Comparison of ENCODE assay signal across 9 mouse cellular contexts in genomic region chr11:51585608-51586252, GRCm38 (mm10). TPM values are rescaled to one million over a fixed set of nuclear protein-coding genes. Genes with fewer than 3 reads are reported as not detected.
DNase-seq lines count a peak whose midpoint lies in the region; ATAC-seq and TF ChIP-seq lines count a peak whose summit lies in the region.
"Had no signal": no experiment of that assay in that cellular context is flagged by ENCODE, and none has a peak within 500 bp of the region (broad histone marks: within the 10 kb centered on the region; RNA-seq: fewer than 3 reads in every experiment).

No protein-coding gene starts in this region.

- intact Hi-C loops in heart, adult 2 months (cut with DNase I), result loop anchor here (2.0 kb wide), 1 partner anchor 21 kb away; the partner anchor contains the start of gene Hnrnpab
- intact Hi-C loops in heart, postnatal 10 days (cut with DNase I), result no loop called here
- intact Hi-C loops in gastrocnemius, postnatal 14 days (cut with DNase I; ENCODE audit: low total_unique reads), result no loop called here

- H3K9ac ChIP-seq in heart, adult 2 months (ENCODE audit: low read depth, low read length), result no peak overlapping the region; the same call in 1 of the 2 replicates
- peak overlapping the region; percentile 92 for H3K9ac ChIP-seq in intestine, embryonic 16.5 days (ENCODE audit: low read depth, low read length)
- peak overlapping the region; percentile 78; the same call in 1 of the 2 replicates for H3K9ac ChIP-seq in midbrain, embryonic 14.5 days (replicated peaks; ENCODE audit: low read length)

- WGBS in heart, adult 2 months, result 43% methylated on average over 8 of the region's 8 CpGs
- WGBS in intestine, embryonic 16.5 days, result 52% methylated on average over 8 of the region's 8 CpGs
- WGBS in midbrain, embryonic 14.5 days, result 65% methylated on average over 8 of the region's 8 CpGs

- no peak for TF ChIP-seq CTCF in heart, adult 2 months (IDR thresholded peaks at IDR 0.05)
- no peak for TF ChIP-seq CTCF in cortical plate, adult 2 months (IDR thresholded peaks at IDR 0.05; ENCODE audit: extremely low read depth, insufficient read depth, low read length)

- H3K79me2 ChIP-seq in heart, adult 2 months (replicated peaks; ENCODE audit: control insufficient read depth, insufficient read depth, low read length), result no peaks in the 10 kb centered on the region; the same call in 1 of the 2 replicates

- no peaks in the 10 kb centered on the region for H3K9me3 ChIP-seq in intestine, embryonic 16.5 days (ENCODE audit: control insufficient read depth, low read length)
- no peaks in the 10 kb centered on the region for H3K9me3 ChIP-seq in midbrain, embryonic 14.5 days (ENCODE audit: control insufficient read depth, low read length)

- DNase-seq in heart, adult 2 months, result no peak
- no peak for DNase-seq in heart, postnatal 10 days
- DNase-seq in midbrain, embryonic 14.5 days, result no peak
- no peak for DNase-seq in retina, postnatal 1 day
- no peak for DNase-seq in layer of hippocampus, adult 9-10 months (ENCODE audit: low spot score)
- DNase-seq in gastrocnemius, postnatal 14 days, result no peak

- peak; percentile 6; the same call in 1 of the 2 replicates for ATAC-seq in intestine, embryonic 16.5 days
- no peak for ATAC-seq in midbrain, embryonic 14.5 days (ENCODE audit: low FRiP score, low TSS enrichment)

- peaks cover 9% of the 10 kb centered on the region for H3K4me1 ChIP-seq in heart, adult 2 months (ENCODE audit: control insufficient read depth, insufficient read depth, low read length)
- H3K4me1 ChIP-seq in cortical plate, adult 2 months (ENCODE audit: control insufficient read depth, insufficient read depth, low read length), result peaks cover 3% of the 10 kb centered on the region; the same call in 1 of the 2 replicates
- H3K4me1 ChIP-seq in intestine, embryonic 16.5 days (ENCODE audit: control insufficient read depth, insufficient read depth, low read length), result peaks cover 29% of the 10 kb centered on the region
- peaks cover 16% of the 10 kb centered on the region for H3K4me1 ChIP-seq in midbrain, embryonic 14.5 days (ENCODE audit: control insufficient read depth, insufficient read depth, low read length)

- H3K4me3 ChIP-seq in heart, adult 2 months, result peak overlapping the region; percentile 76
- H3K4me3 ChIP-seq in cortical plate, adult 2 months (ENCODE audit: insufficient read depth, low read length), result peak overlapping the region; percentile 65; the same call in 1 of the 2 replicates
- H3K4me3 ChIP-seq in intestine, embryonic 16.5 days (ENCODE audit: low read length), result peak overlapping the region; percentile 82
- peak overlapping the region; percentile 59; the same call in 1 of the 2 replicates for H3K4me3 ChIP-seq in midbrain, embryonic 14.5 days (replicated peaks; ENCODE audit: low read depth, low read length)

- H3K27ac ChIP-seq in heart, adult 2 months, result no peak overlapping the region
- no peak overlapping the region for H3K27ac ChIP-seq in cortical plate, adult 2 months (ENCODE audit: insufficient read depth, low read length)
- peak overlapping the region; percentile 90; the same call in 1 of the 2 replicates for H3K27ac ChIP-seq in intestine, embryonic 16.5 days (ENCODE audit: low read length)
- H3K27ac ChIP-seq in midbrain, embryonic 14.5 days (replicated peaks; ENCODE audit: low read depth, low read length), result peak overlapping the region; percentile 91

- H3K4me2 ChIP-seq in intestine, embryonic 16.5 days (ENCODE audit: low read depth, low read length), result peak overlapping the region; percentile 83
- peak overlapping the region; percentile 88 for H3K4me2 ChIP-seq in midbrain, embryonic 14.5 days (ENCODE audit: low read length)

- H3K27me3 ChIP-seq in heart, adult 2 months (ENCODE audit: control insufficient read depth, insufficient read depth, low read length), result no peaks in the 10 kb centered on the region
- H3K27me3 ChIP-seq in intestine, embryonic 16.5 days (replicated peaks; ENCODE audit: control insufficient read depth, insufficient read depth, low read length), result no peaks in the 10 kb centered on the region
- H3K27me3 ChIP-seq in midbrain, embryonic 14.5 days (ENCODE audit: control insufficient read depth, insufficient read depth, low read length), result no peaks in the 10 kb centered on the region
- H3K27me3 ChIP-seq: Patski had no signal

- TF ChIP-seq EP300 in heart, adult 2 months (IDR thresholded peaks at IDR 0.05; ENCODE audit: insufficient read depth, low read depth, low read length), result no peak

- TF ChIP-seq POLR2A in heart, adult 2 months (IDR thresholded peaks at IDR 0.05; ENCODE audit: insufficient read depth, low read depth, low read length), result no peak
- TF ChIP-seq POLR2A in cortical plate, adult 2 months (IDR thresholded peaks at IDR 0.05; ENCODE audit: extremely low read depth, insufficient read depth, low read length), result no peak

- H3K36me3 ChIP-seq in heart, adult 2 months (ENCODE audit: control insufficient read depth, insufficient read depth, low read length), result no peaks in the 10 kb centered on the region
- peaks cover 18% of the 10 kb centered on the region; the same call in 1 of the 2 replicates for H3K36me3 ChIP-seq in intestine, embryonic 16.5 days (ENCODE audit: control insufficient read depth, insufficient read depth, low read length)
- H3K36me3 ChIP-seq in midbrain, embryonic 14.5 days (ENCODE audit: control insufficient read depth, insufficient read depth, low read length), result peaks cover 50% of the 10 kb centered on the region

RNA-seq across cellular contexts. Expression of gene Phykpl, which starts 1.2 kb away (rescaled TPM):
- total RNA-seq in heart, adult 2 months (2021), result 1 to 10 TPM; 6.9 to 8.9 TPM
- 16.8 and 17.0 TPM in 2 replicates for polyA plus RNA-seq in heart, adult 2 months (2012; rRNA removed)
- 10 to 100 TPM; 10.5 to 12.1 TPM for total RNA-seq in heart, postnatal 10 days (2021)
- polyA plus RNA-seq in cortical plate, adult 2 months (2012; rRNA removed), result 9.7 and 10.5 TPM in 2 replicates
- polyA plus RNA-seq in intestine, embryonic 16.5 days (2015; fragmentation: Nextera tagmentation; extraction: Ambion mirVana), result 20.5 and 20.9 TPM in 2 replicates
- polyA plus RNA-seq in midbrain, embryonic 14.5 days (2014; fragmentation: Nextera tagmentation; extraction: Ambion mirVana), result 8.7 and 12.5 TPM in 2 replicates
- 10 to 100 TPM; 18.1 to 21.5 TPM for total RNA-seq in gastrocnemius, postnatal 14 days (2021)

RNA-seq across cellular contexts. Expression of gene Hnrnpab, which starts 20.9 kb away (rescaled TPM):
- 100 to 1,000 TPM; 132 to 145 TPM for total RNA-seq in heart, adult 2 months (2021)
- polyA plus RNA-seq in heart, adult 2 months (2012; rRNA removed), result 68.4 and 71.5 TPM in 2 replicates
- 100 to 1,000 TPM; 237 to 257 TPM for total RNA-seq in heart, postnatal 10 days (2021)
- 98.4 and 100 TPM in 2 replicates for polyA plus RNA-seq in cortical plate, adult 2 months (2012; rRNA removed)
- polyA plus RNA-seq in intestine, embryonic 16.5 days (2015; fragmentation: Nextera tagmentation; extraction: Ambion mirVana), result 261 and 264 TPM in 2 replicates
- 489 and 530 TPM in 2 replicates for polyA plus RNA-seq in midbrain, embryonic 14.5 days (2014; fragmentation: Nextera tagmentation; extraction: Ambion mirVana)
- 100 to 1,000 TPM; 118 to 144 TPM for total RNA-seq in gastrocnemius, postnatal 14 days (2021)

RNA-seq across cellular contexts. Expression of gene Nhp2, which starts 33.8 kb away (rescaled TPM):
- 10 to 100 TPM; 18.4 to 24.8 TPM for total RNA-seq in heart, adult 2 months (2021)
- 18.5 and 19.0 TPM in 2 replicates for polyA plus RNA-seq in heart, adult 2 months (2012; rRNA removed)
- total RNA-seq in heart, postnatal 10 days (2021), result 10 to 100 TPM; 30.5 to 30.9 TPM
- 73.0 and 78.5 TPM in 2 replicates for polyA plus RNA-seq in cortical plate, adult 2 months (2012; rRNA removed)
- polyA plus RNA-seq in intestine, embryonic 16.5 days (2015; fragmentation: Nextera tagmentation; extraction: Ambion mirVana), result 150 and 175 TPM in 2 replicates
- polyA plus RNA-seq in midbrain, embryonic 14.5 days (2014; fragmentation: Nextera tagmentation; extraction: Ambion mirVana), result 107 and 115 TPM in 2 replicates
- total RNA-seq in gastrocnemius, postnatal 14 days (2021), result 10 to 100 TPM; 23.8 to 32.7 TPM

RNA-seq across cellular contexts. Expression of gene Rmnd5b, which starts 50.0 kb away (rescaled TPM):
- 10 to 100 TPM; 14.0 to 15.0 TPM for total RNA-seq in heart, adult 2 months (2021)
- polyA plus RNA-seq in heart, adult 2 months (2012; rRNA removed), result 24.8 and 32.8 TPM in 2 replicates
- 10 to 100 TPM; 24.1 to 25.4 TPM for total RNA-seq in heart, postnatal 10 days (2021)
- polyA plus RNA-seq in cortical plate, adult 2 months (2012; rRNA removed), result 80.3 and 81.2 TPM in 2 replicates
- 42.0 and 44.4 TPM in 2 replicates for polyA plus RNA-seq in intestine, embryonic 16.5 days (2015; fragmentation: Nextera tagmentation; extraction: Ambion mirVana)
- polyA plus RNA-seq in midbrain, embryonic 14.5 days (2014; fragmentation: Nextera tagmentation; extraction: Ambion mirVana), result 79.2 and 87.7 TPM in 2 replicates
- total RNA-seq in gastrocnemius, postnatal 14 days (2021), result 10 to 100 TPM; 11.8 to 13.3 TPM

Comparison
In these comparisons a context has a peak if more than half of its experiments do, and no peak if none do; other contexts are left out.
1. H3K27ac ChIP-seq: peak in intestine, embryonic 16.5 days (single experiment) and midbrain, embryonic 14.5 days (single experiment); none in heart, adult 2 months (single experiment) and cortical plate, adult 2 months (single experiment).
2. Peak in every context shown above with its lines, with median percentiles within 50 percentile points of each other: H3K4me3 ChIP-seq.